Mouse (Mus musculus): ENCODE measurements around the gene Hrasls5. TPM values are rescaled to one million over a fixed set of nuclear protein-coding genes. Genes with fewer than 3 reads are reported as not detected.

Gene Hrasls5
- polyA plus RNA-seq (2015; fragmentation: Nextera tagmentation; extraction: Ambion mirVana) = 0.27 TPM in 1 of 2 replicates, not detected in the other

DNA sequence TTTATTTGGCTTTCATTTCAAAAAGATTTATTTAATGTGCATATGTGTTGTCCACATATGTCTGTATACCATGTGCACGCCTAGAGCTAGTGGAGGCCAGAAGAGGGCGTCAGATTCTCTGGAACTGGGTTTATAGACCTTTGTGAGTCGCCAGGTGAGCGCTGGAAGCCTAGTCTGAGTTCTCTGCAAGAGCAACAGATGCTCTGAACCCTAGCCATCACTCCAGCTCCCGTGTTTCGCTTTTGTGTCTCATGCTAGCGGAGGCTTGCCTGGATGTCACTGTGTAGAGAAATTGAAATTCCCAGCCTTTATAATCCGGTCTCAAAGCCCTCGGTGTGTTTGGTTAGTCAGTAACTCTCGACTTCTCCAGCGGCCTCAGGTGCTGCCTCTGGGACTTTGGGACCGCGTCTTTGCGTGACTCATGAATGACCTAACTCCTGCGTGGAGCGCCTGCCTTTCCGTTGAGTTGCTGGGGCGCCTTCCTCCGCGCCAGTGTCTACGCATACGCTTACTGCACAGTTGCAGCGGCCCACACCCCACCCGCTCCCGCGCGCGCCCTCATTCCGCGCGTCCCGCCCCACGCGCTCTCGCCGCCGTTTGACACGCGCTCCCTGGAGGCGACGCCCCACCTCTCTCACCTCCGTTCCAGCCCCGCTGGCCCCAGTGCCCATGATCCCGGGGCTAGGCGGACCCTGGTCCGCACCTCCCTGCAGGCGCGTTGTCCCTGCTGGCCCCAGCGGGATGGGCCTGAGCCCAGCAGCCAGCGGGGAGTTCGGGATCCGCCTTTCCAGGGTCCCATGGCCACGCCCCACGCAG, at the start of gene Hrasls5:
Hrasls5 (plus strand) TSS at position 600 of the 816 bp plus-strand sequence.
- 0 out of 2 replicates have a peak, but pooled peaks have one; percentile 59 for ATAC-seq (ENCODE audit: insufficient number of reproducible peaks, low FRiP score, low TSS enrichment, low read depth)
- Histone ChIP-seq H3K4me2 (peak within 1 kb of the TSS; percentile 96), H3K27ac (no peak within 1 kb of the TSS), H3K9ac (peak within 1 kb of the TSS; percentile 35), H3K9me3 (no peaks in the 10 kb centered on the region), H3K27me3 (peaks cover 7% of the 10 kb centered on the region; the same call in 1 of the 2 replicates), H3K4me1 (peaks cover 24% of the 10 kb centered on the region), H3K4me3 (peak within 1 kb of the TSS; percentile 44), H3K36me3 (no peaks in the 10 kb centered on the region)
- 2% methylated on average over 54 of the region's 54 CpGs for whole genome bisulfite sequencing

DNA sequence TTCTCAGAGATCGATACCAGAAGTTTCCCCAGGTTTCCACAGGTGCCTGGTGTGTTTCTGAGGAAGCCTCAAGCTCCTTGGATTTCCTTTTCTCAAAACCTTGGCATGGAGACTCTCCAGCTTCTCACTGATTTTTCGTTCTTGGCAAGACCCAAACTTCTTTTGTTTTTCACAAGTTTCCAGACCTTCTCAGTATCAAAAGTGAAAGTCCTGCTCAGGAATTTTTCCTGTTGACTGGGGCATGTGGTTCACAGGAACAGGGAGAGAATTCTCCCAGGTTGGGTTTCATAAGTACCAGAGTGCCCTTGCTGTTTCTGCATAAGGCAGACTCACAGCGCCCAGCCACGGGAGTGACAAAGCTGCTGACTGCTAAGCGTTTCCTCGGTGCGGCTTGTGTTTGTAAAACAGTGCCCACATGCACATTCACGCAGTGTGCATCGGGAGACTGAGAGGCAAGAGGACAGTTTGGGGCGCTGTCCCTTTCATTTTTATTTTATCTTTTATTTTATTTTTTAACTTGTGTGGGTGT, 49.7 kb upstream of the Hrasls5 start:
- H3K4me3 ChIP-seq = no peak overlapping the region
- H3K27me3 ChIP-seq = no peaks in the 10 kb centered on the region
- no peak for ATAC-seq (ENCODE audit: insufficient number of reproducible peaks, low FRiP score, low TSS enrichment, low read depth)
- H3K36me3 ChIP-seq = no peaks in the 10 kb centered on the region
- no peak overlapping the region for H3K4me2 ChIP-seq
- no peak overlapping the region for H3K27ac ChIP-seq
- peaks cover 12% of the 10 kb centered on the region for H3K4me1 ChIP-seq
- H3K9me3 ChIP-seq = no peaks in the 10 kb centered on the region
- 58% methylated on average over 10 of the region's 10 CpGs for WGBS
- no peak overlapping the region for H3K9ac ChIP-seq

DNA sequence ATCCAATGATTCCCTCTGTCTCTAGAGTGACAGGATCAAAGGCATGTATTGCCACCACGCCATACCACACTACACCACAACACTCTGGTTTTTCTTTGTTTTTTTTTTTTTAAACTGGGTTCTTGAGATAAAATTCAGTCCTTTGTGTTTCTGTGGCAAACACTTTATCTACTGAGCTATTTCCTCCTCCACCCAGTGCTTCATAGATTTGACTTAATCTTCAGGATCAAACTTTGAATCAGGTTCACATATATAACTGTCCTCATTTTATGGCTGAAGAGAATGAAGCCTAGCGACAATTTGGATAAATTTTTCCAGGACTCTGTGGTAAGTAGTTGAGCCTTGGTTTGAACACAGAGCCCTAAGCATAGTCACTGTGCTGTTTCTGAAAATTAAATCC, 48.7 kb upstream of the Hrasls5 start:
- Histone ChIP-seq H3K27ac (no peak overlapping the region), H3K4me2 (no peak overlapping the region), H3K4me1 (peaks cover 11% of the 10 kb centered on the region), H3K36me3 (no peaks in the 10 kb centered on the region), H3K9me3 (no peaks in the 10 kb centered on the region), H3K27me3 (no peaks in the 10 kb centered on the region), H3K4me3 (no peak overlapping the region), H3K9ac (no peak overlapping the region)
- ATAC-seq (ENCODE audit: insufficient number of reproducible peaks, low FRiP score, low TSS enrichment, low read depth) = no peak
- WGBS = 70% methylated on average over 2 of the region's 2 CpGs

DNA sequence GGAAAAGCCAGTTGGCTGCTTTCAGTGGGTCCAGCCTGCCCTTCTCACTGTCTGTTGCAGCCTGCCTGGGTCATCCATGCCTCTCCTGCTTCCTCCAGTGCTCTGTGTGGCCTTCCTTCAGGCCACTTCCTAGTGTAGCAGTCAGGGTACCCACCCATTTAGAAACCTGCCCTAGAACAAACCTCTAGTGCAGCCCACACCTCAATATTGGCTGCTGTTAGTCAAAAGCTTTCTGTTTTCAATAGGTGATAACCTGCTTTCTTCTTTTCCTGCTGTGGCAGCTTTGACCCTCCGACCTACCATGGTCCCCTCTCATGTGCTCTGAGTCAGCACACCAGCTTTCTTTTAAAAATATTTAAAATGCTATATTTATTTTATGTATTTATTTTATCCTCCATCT, 47.9 kb upstream of the Hrasls5 start:
- Histone ChIP-seq H3K9ac (no peak overlapping the region), H3K4me1 (peaks cover 11% of the 10 kb centered on the region), H3K4me2 (no peak overlapping the region), H3K27ac (no peak overlapping the region), H3K36me3 (no peaks in the 10 kb centered on the region), H3K4me3 (no peak overlapping the region), H3K27me3 (no peaks in the 10 kb centered on the region), H3K9me3 (no peaks in the 10 kb centered on the region)
- no peak for ATAC-seq (ENCODE audit: insufficient number of reproducible peaks, low FRiP score, low TSS enrichment, low read depth)
- WGBS = 81% methylated on average over 1 of the region's 1 CpGs

GRCm38 (mm10) chr19:7566826-7567225, 45.5 kb upstream of the Hrasls5 start:
- Histone ChIP-seq H3K4me1 (peaks cover 11% of the 10 kb centered on the region), H3K4me2 (no peak overlapping the region), H3K9ac (no peak overlapping the region), H3K36me3 (no peaks in the 10 kb centered on the region), H3K27me3 (no peaks in the 10 kb centered on the region), H3K4me3 (no peak overlapping the region), H3K9me3 (no peaks in the 10 kb centered on the region), H3K27ac (no peak overlapping the region)
- 61% methylated on average over 3 of the region's 3 CpGs for WGBS
- no peak for ATAC-seq (ENCODE audit: insufficient number of reproducible peaks, low FRiP score, low TSS enrichment, low read depth)

DNA sequence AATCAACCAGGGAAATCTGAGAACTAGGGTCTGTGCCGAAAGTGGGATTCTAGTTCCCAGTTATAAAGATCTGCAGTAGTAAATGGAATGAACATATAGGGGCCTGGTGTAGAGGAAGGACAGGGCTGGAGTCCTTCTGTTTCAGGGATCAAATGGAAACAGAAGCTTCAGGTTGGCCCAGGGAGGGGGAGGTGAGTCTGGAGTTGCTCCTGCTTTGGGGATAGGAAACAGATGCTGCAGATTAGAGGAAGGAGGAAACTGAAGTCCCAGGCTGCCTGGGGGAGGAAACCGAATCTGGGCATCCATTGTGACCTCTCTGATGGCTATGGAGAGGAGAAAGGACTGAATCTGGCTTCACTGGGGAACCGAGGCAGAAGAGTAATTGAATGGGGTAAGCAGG, 44.0 kb upstream of the Hrasls5 start:
- no peaks in the 10 kb centered on the region for H3K9me3 ChIP-seq
- no peak overlapping the region for H3K4me2 ChIP-seq
- no peak overlapping the region for H3K9ac ChIP-seq
- H3K4me3 ChIP-seq = no peak overlapping the region
- H3K4me1 ChIP-seq = 0 out of 2 replicates have a peak, but pooled peaks cover 8% of the 10 kb centered on the region
- no peak overlapping the region for H3K27ac ChIP-seq
- WGBS = 22% methylated on average over 3 of the region's 3 CpGs
- H3K27me3 ChIP-seq = no peaks in the 10 kb centered on the region
- no peak for ATAC-seq (ENCODE audit: insufficient number of reproducible peaks, low FRiP score, low TSS enrichment, low read depth)
- H3K36me3 ChIP-seq = no peaks in the 10 kb centered on the region

DNA sequence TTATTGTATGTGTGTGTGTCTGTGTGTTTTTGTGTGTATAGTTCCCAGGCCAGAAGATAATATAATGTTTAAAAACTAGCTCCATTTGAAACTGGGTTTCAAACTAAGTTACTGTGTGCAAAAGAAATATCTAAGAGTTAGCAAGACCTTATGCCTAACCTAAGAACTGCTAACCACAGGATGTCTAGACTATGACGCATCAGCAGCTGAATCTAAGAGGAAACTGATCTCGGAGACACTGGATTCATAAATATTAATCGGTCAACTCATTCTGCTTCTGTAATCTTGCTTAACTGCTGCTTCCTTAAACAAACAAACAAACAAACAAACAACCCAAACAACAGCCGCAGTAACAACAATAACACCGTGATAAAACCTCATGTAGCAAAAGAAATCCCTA, 42.7 kb upstream of the Hrasls5 start:
- H3K4me2 ChIP-seq = no peak overlapping the region
- ATAC-seq (ENCODE audit: insufficient number of reproducible peaks, low FRiP score, low TSS enrichment, low read depth) = no peak

GRCm38 (mm10) chr19:7576180-7576579, 36.2 kb upstream of the Hrasls5 start:
- no peak for ATAC-seq (ENCODE audit: insufficient number of reproducible peaks, low FRiP score, low TSS enrichment, low read depth)
- H3K4me2 ChIP-seq = no peak overlapping the region

More for the DNA sequence above, 42.7 kb upstream of the Hrasls5 start:
- no peak overlapping the region for H3K27ac ChIP-seq
- 0 out of 2 replicates have a peak, but pooled peaks cover 8% of the 10 kb centered on the region for H3K4me1 ChIP-seq
- no peak overlapping the region for H3K9ac ChIP-seq
- WGBS = 85% methylated on average over 5 of the region's 5 CpGs
- H3K36me3 ChIP-seq = no peaks in the 10 kb centered on the region
- no peak overlapping the region for H3K4me3 ChIP-seq
- H3K9me3 ChIP-seq = no peaks in the 10 kb centered on the region
- H3K27me3 ChIP-seq = no peaks in the 10 kb centered on the region

DNA sequence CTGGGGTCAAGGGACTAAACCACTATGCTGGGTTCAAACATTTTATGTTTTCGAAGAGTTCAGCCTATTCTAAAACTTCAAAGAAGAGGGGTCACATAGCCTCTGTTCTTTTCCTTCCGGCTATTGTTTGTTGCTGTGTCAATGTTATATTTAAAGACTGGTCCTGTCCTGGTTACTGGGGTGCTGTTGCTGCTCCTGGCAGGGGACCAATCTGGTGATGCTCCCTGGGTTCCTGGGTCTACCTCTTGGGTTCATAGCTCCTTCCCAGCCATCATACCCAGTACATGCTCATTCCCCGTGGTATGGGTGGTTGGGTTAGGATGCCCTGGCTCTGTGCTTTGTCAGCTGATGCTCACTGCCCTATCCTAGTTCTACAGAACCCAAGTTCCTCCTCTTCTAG, 34.6 kb upstream of the Hrasls5 start:
- ATAC-seq (ENCODE audit: insufficient number of reproducible peaks, low FRiP score, low TSS enrichment, low read depth) = no peak
- 86% methylated on average over 3 of the region's 3 CpGs for WGBS

More at GRCm38 (mm10) chr19:7576180-7576579, 36.2 kb upstream of the Hrasls5 start:
- Histone ChIP-seq H3K4me3 (no peak overlapping the region), H3K9ac (no peak overlapping the region), H3K27me3 (no peaks in the 10 kb centered on the region), H3K9me3 (no peaks in the 10 kb centered on the region), H3K4me1 (no peaks in the 10 kb centered on the region), H3K27ac (no peak overlapping the region), H3K36me3 (no peaks in the 10 kb centered on the region)
- WGBS = 75% methylated on average over 1 of the region's 1 CpGs

DNA sequence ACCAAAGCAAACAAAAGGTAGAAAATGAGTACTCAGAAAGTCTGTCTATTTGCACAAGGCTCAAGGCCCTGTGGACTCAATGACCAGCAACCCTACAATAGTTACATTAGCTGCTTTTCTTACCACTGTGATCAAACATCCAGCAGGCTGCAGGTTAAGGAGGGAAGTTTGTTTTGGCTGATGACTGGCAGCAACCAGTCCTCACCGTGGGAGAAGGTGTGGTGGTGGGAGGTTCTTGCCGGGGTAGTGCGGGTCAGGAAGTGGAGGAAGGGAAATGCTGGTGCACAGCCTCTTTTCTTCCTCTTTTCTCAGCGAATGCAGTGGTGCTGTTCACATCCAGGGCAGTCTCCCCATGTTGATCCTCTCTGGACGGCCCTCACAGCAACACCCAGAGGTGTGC, 31.3 kb upstream of the Hrasls5 start:
- Histone ChIP-seq H3K9ac (no peak overlapping the region), H3K27me3 (no peaks in the 10 kb centered on the region), H3K4me2 (no peak overlapping the region), H3K4me3 (no peak overlapping the region), H3K4me1 (no peaks in the 10 kb centered on the region), H3K36me3 (no peaks in the 10 kb centered on the region), H3K27ac (no peak overlapping the region), H3K9me3 (no peaks in the 10 kb centered on the region)
- no peak for ATAC-seq (ENCODE audit: insufficient number of reproducible peaks, low FRiP score, low TSS enrichment, low read depth)
- WGBS = 53% methylated on average over 5 of the region's 5 CpGs

More for the DNA sequence above, 34.6 kb upstream of the Hrasls5 start:
- Histone ChIP-seq H3K4me3 (no peak overlapping the region), H3K27ac (no peak overlapping the region), H3K4me2 (no peak overlapping the region), H3K9me3 (no peaks in the 10 kb centered on the region), H3K4me1 (no peaks in the 10 kb centered on the region), H3K27me3 (no peaks in the 10 kb centered on the region), H3K36me3 (no peaks in the 10 kb centered on the region), H3K9ac (no peak overlapping the region)

- Histone ChIP-seq H3K36me3 (no peaks in the 10 kb centered on the region), H3K9me3 (no peaks in the 10 kb centered on the region), H3K27me3 (no peaks in the 10 kb centered on the region), H3K4me2 (no peak overlapping the region), H3K9ac (no peak overlapping the region), H3K4me3 (no peak overlapping the region), H3K4me1 (no peaks in the 10 kb centered on the region), H3K27ac (no peak overlapping the region)
- 50% methylated on average over 7 of the region's 7 CpGs for WGBS
- no peak for ATAC-seq (ENCODE audit: insufficient number of reproducible peaks, low FRiP score, low TSS enrichment, low read depth)
Measured at GRCm38 (mm10) chr19:7583101-7583500, 29.2 kb upstream of the Hrasls5 start.

GRCm38 (mm10) chr19:7583599-7583998, 28.7 kb upstream of the Hrasls5 start:
- 55% methylated on average over 3 of the region's 3 CpGs for WGBS
- H3K9ac ChIP-seq = no peak overlapping the region
- H3K27me3 ChIP-seq = no peaks in the 10 kb centered on the region
- H3K9me3 ChIP-seq = no peaks in the 10 kb centered on the region
- no peaks in the 10 kb centered on the region for H3K36me3 ChIP-seq
- H3K4me3 ChIP-seq = no peak overlapping the region
- no peak overlapping the region for H3K27ac ChIP-seq
- no peaks in the 10 kb centered on the region for H3K4me1 ChIP-seq
- ATAC-seq (ENCODE audit: insufficient number of reproducible peaks, low FRiP score, low TSS enrichment, low read depth) = no peak
- H3K4me2 ChIP-seq = no peak overlapping the region
